ENCODE assay signal across 30 mouse cellular contexts in the genomic region with DNA sequence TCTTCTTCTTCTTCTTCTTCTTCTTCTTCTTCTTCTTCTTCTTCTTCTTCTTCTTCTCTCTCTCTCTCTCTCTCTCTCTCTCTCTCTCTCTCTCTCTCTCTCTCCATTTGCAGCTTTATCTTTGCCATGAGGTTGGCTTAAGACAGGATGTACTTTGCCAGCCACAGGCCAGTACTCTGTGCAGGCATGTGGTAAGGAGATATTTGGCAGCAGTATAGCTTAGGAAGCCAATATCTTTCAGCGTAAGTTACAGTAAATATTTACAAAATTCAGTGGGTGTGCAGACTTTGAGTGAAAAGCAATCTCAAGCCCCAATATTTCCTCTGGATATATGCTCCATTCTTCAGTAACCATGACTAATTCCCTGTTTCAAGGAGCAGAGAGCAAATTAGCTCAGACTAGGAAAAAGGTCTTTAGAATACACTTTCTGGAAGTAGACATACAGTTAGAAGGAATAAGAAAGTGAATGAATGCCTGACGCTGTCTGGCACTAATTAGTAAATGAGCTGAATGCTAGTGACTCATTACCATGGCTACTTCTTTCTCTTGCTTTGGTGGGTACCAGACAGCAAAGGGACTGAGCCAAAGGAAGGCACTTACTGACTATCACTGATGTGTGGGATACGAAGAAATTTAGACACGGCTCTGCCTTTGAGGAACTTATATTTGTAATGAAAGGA. TPM values are rescaled to one million over a fixed set of nuclear protein-coding genes. Genes with fewer than 3 reads are reported as not detected.
DNase-seq lines count a peak whose midpoint lies in the region; ATAC-seq and TF ChIP-seq lines count a peak whose summit lies in the region.
"Had no signal": no experiment of that assay in that cellular context is flagged by ENCODE, and none has a peak within 500 bp of the region (broad histone marks: within the 10 kb centered on the region; RNA-seq: fewer than 3 reads in every experiment).

No protein-coding gene starts in this region.

- TF ChIP-seq CTCF in liver, adult 2 months (IDR thresholded peaks at IDR 0.05; ENCODE audit: low read depth, low read length) = no peak
- TF ChIP-seq CTCF in liver, postnatal 0 days (IDR thresholded peaks at IDR 0.05; ENCODE audit: low read depth) = no peak

- H3K9me3 ChIP-seq in embryonic facial prominence, embryonic 13.5 days = no peaks in the 10 kb centered on the region
- no peaks in the 10 kb centered on the region for H3K9me3 ChIP-seq in embryonic facial prominence, embryonic 10.5 days
- no peaks in the 10 kb centered on the region for H3K9me3 ChIP-seq in liver, postnatal 0 days (ENCODE audit: low read length)
- H3K9me3 ChIP-seq in forebrain, embryonic 14.5 days (replicated peaks; ENCODE audit: control insufficient read depth, low read length) = no peaks in the 10 kb centered on the region
- H3K9me3 ChIP-seq: embryonic facial prominence, embryonic 15.5 days; heart, embryonic 13.5 days; hindbrain, embryonic 10.5 days; intestine, embryonic 15.5 days; limb, embryonic 13.5 days; liver, embryonic 12.5 days; midbrain, embryonic 12.5 days; neural tube, embryonic 13.5 days had no signal

- no peaks in the 10 kb centered on the region for H3K27me3 ChIP-seq in embryonic facial prominence, embryonic 13.5 days
- no peaks in the 10 kb centered on the region for H3K27me3 ChIP-seq in embryonic facial prominence, embryonic 10.5 days (replicated peaks; ENCODE audit: low read depth, poor library complexity, severe bottlenecking)
- H3K27me3 ChIP-seq in liver, adult 2 months (ENCODE audit: control insufficient read depth, insufficient read depth, low read length) = no peaks in the 10 kb centered on the region
- no peaks in the 10 kb centered on the region for H3K27me3 ChIP-seq in liver, postnatal 0 days (ENCODE audit: insufficient read depth, low read length)
- H3K27me3 ChIP-seq in forebrain, embryonic 14.5 days (replicated peaks; ENCODE audit: control insufficient read depth, insufficient read depth, low read length) = no peaks in the 10 kb centered on the region
- H3K27me3 ChIP-seq: embryonic facial prominence, embryonic 15.5 days; heart, embryonic 13.5 days; intestine, embryonic 15.5 days; limb, embryonic 13.5 days; liver, embryonic 12.5 days; midbrain, embryonic 12.5 days; neural tube, embryonic 13.5 days had no signal

- TF ChIP-seq EP300 in liver, postnatal 0 days (IDR thresholded peaks at IDR 0.05; ENCODE audit: low read depth) = no peak

- DNase-seq in embryonic facial prominence, embryonic 10.5 days (ENCODE audit: low spot score) = no peak
- peak; percentile 3 for DNase-seq in liver, adult 2 months (ENCODE audit: extremely low read depth, low read depth, low spot score)
- DNase-seq in liver, postnatal 0 days = no peak
- DNase-seq in NIH3T3 (ENCODE audit: low read depth) = peak; percentile 31
- peak; percentile 54 for DNase-seq in forebrain, embryonic 14.5 days (ENCODE audit: low spot score)
- no peak for DNase-seq in left cerebral cortex, postnatal 14 days (ENCODE audit: low spot score in 2 of 2)
- DNase-seq in cerebellum, adult 8-10 months = no peak
- DNase-seq: adrenal gland, adult 8-10 months; cerebellum, adult 11 months; cerebellum, adult 9-11 months; embryo, embryonic 11 days; gastrocnemius, adult 2 months; heart, postnatal 10 days; kidney, adult 2 months; kidney, postnatal 36 days; lung, adult 18-20 months; thymus, adult 2 months; thymus, postnatal 4 days had no signal

- no peak overlapping the region for H3K9ac ChIP-seq in embryonic facial prominence, embryonic 13.5 days
- H3K9ac ChIP-seq in liver, adult 2 months (ENCODE audit: low read depth, low read length) = no peak overlapping the region
- no peak overlapping the region for H3K9ac ChIP-seq in liver, postnatal 0 days (replicated peaks)
- H3K9ac ChIP-seq in forebrain, embryonic 14.5 days (ENCODE audit: low read length) = no peak overlapping the region
- H3K9ac ChIP-seq: embryonic facial prominence, embryonic 15.5 days; heart, embryonic 13.5 days; intestine, embryonic 15.5 days; limb, embryonic 13.5 days; liver, embryonic 12.5 days; midbrain, embryonic 12.5 days; neural tube, embryonic 13.5 days had no signal

- no peak for TF ChIP-seq POLR2A in liver, adult 2 months (IDR thresholded peaks at IDR 0.05; ENCODE audit: extremely low read depth, insufficient read depth, low read length)

- H3K79me2 ChIP-seq in liver, adult 2 months (ENCODE audit: control insufficient read depth, insufficient read depth, low read length) = no peaks in the 10 kb centered on the region

- H3K4me1 ChIP-seq in embryonic facial prominence, embryonic 13.5 days = peaks cover 18% of the 10 kb centered on the region
- no peaks in the 10 kb centered on the region for H3K4me1 ChIP-seq in embryonic facial prominence, embryonic 10.5 days
- H3K4me1 ChIP-seq in liver, adult 2 months (ENCODE audit: control insufficient read depth, insufficient read depth, low read length) = no peaks in the 10 kb centered on the region
- no peaks in the 10 kb centered on the region for H3K4me1 ChIP-seq in liver, postnatal 0 days (ENCODE audit: insufficient read depth)
- H3K4me1 ChIP-seq in forebrain, embryonic 14.5 days (ENCODE audit: control insufficient read depth, insufficient read depth, low read length) = no peaks in the 10 kb centered on the region
- H3K4me1 ChIP-seq: hindbrain, embryonic 10.5 days; liver, embryonic 12.5 days; midbrain, embryonic 12.5 days; neural tube, embryonic 13.5 days had no signal

- ATAC-seq in embryonic facial prominence, embryonic 13.5 days (ENCODE audit: insufficient number of reproducible peaks, insufficient read depth, low FRiP score, low TSS enrichment, low read depth) = no peak
- ATAC-seq in liver, postnatal 0 days = no peak
- ATAC-seq in forebrain, embryonic 14.5 days = peak; percentile 70
- ATAC-seq: hindbrain, postnatal 0 days; intestine, embryonic 15.5 days; liver, embryonic 12.5 days had no signal

- no peaks in the 10 kb centered on the region for H3K36me3 ChIP-seq in embryonic facial prominence, embryonic 13.5 days
- H3K36me3 ChIP-seq in embryonic facial prominence, embryonic 10.5 days (replicated peaks) = no peaks in the 10 kb centered on the region
- no peaks in the 10 kb centered on the region for H3K36me3 ChIP-seq in liver, adult 2 months (ENCODE audit: control insufficient read depth, insufficient read depth, low read length)
- no peaks in the 10 kb centered on the region for H3K36me3 ChIP-seq in liver, postnatal 0 days (replicated peaks; ENCODE audit: insufficient read depth, low read length)
- H3K36me3 ChIP-seq in forebrain, embryonic 14.5 days (ENCODE audit: control insufficient read depth, insufficient read depth, low read length) = no peaks in the 10 kb centered on the region
- H3K36me3 ChIP-seq: embryonic facial prominence, embryonic 15.5 days; heart, embryonic 13.5 days; hindbrain, embryonic 10.5 days; intestine, embryonic 15.5 days; limb, embryonic 13.5 days; liver, embryonic 12.5 days; midbrain, embryonic 12.5 days; neural tube, embryonic 13.5 days had no signal

- intact Hi-C loops in left cerebral cortex, postnatal 14 days (cut with DNase I) = no loop called here

- peak overlapping the region; percentile 39; the same call in 1 of the 2 replicates for H3K27ac ChIP-seq in embryonic facial prominence, embryonic 13.5 days
- no peak overlapping the region for H3K27ac ChIP-seq in embryonic facial prominence, embryonic 10.5 days (replicated peaks)
- no peak overlapping the region for H3K27ac ChIP-seq in liver, adult 2 months (replicated peaks; ENCODE audit: insufficient read depth, low read depth, low read length)
- H3K27ac ChIP-seq in liver, postnatal 0 days (ENCODE audit: low read depth) = no peak overlapping the region
- no peak overlapping the region for H3K27ac ChIP-seq in forebrain, embryonic 14.5 days (ENCODE audit: low read depth, low read length)
- H3K27ac ChIP-seq: embryonic facial prominence, embryonic 15.5 days; gastrocnemius, adult 2 months; heart, embryonic 13.5 days; hindbrain, embryonic 10.5 days; hindbrain, postnatal 0 days; intestine, embryonic 15.5 days; layer of hippocampus, adult 2 months; left cerebral cortex, adult 2 months; limb, embryonic 13.5 days; liver, embryonic 12.5 days; midbrain, embryonic 12.5 days; neural tube, embryonic 13.5 days had no signal

- WGBS in embryonic facial prominence, embryonic 13.5 days = 53% methylated on average over 4 of the region's 4 CpGs
- WGBS in embryonic facial prominence, embryonic 10.5 days = 82% methylated on average over 4 of the region's 4 CpGs
- 78% methylated on average over 4 of the region's 4 CpGs for WGBS in liver, adult 2 months
- 71% methylated on average over 4 of the region's 4 CpGs for WGBS in liver, postnatal 0 days (ENCODE audit: insufficient replicate concordance)
- 23% methylated on average over 4 of the region's 4 CpGs for WGBS in forebrain, embryonic 14.5 days

- no peak overlapping the region for H3K4me2 ChIP-seq in embryonic facial prominence, embryonic 13.5 days
- H3K4me2 ChIP-seq in liver, postnatal 0 days (ENCODE audit: low read depth, low read length) = no peak overlapping the region
- H3K4me2 ChIP-seq in forebrain, embryonic 14.5 days (ENCODE audit: low read length) = no peak overlapping the region
- H3K4me2 ChIP-seq: embryonic facial prominence, embryonic 15.5 days; heart, embryonic 13.5 days; intestine, embryonic 15.5 days; limb, embryonic 13.5 days; liver, embryonic 12.5 days; midbrain, embryonic 12.5 days; neural tube, embryonic 13.5 days had no signal

- H3K4me3 ChIP-seq in embryonic facial prominence, embryonic 13.5 days = no peak overlapping the region
- H3K4me3 ChIP-seq in embryonic facial prominence, embryonic 10.5 days = no peak overlapping the region
- H3K4me3 ChIP-seq in liver, adult 2 months (ENCODE audit: insufficient read depth, low read depth, low read length) = no peak overlapping the region
- H3K4me3 ChIP-seq in liver, postnatal 0 days (ENCODE audit: low read depth, low read length) = no peak overlapping the region
- H3K4me3 ChIP-seq in forebrain, embryonic 14.5 days (ENCODE audit: low read depth, low read length) = no peak overlapping the region
- H3K4me3 ChIP-seq: embryonic facial prominence, embryonic 15.5 days; gastrocnemius, adult 2 months; heart, embryonic 13.5 days; hindbrain, embryonic 10.5 days; intestine, embryonic 15.5 days; layer of hippocampus, adult 2 months; left cerebral cortex, adult 2 months; limb, embryonic 13.5 days; liver, embryonic 12.5 days; midbrain, embryonic 12.5 days; neural tube, embryonic 13.5 days had no signal

RNA-seq across cellular contexts. Expression of gene Cdc42ep3, which starts 39.3 kb away (rescaled TPM):
- polyA plus RNA-seq in embryonic facial prominence, embryonic 13.5 days (2015; fragmentation: Nextera tagmentation; extraction: Ambion mirVana) = 61.4 and 67.9 TPM in 2 replicates
- 17.0 and 18.8 TPM in 2 replicates for polyA plus RNA-seq in embryonic facial prominence, embryonic 10.5 days (2016; fragmentation: Nextera tagmentation; extraction: Ambion mirVana)
- 1.0 and 1.4 TPM in 2 replicates for total RNA-seq in liver, adult 2 months (2014; rRNA removed)
- polyA plus RNA-seq in liver, adult 2 months (2012; rRNA removed) = 0.87 and 0.91 TPM in 2 replicates
- 32.7 and 32.9 TPM in 2 replicates for polyA plus RNA-seq in liver, postnatal 0 days (2015; fragmentation: Nextera tagmentation; extraction: Ambion mirVana)
- 41.3 and 42.4 TPM in 2 replicates for polyA plus RNA-seq in forebrain, embryonic 14.5 days (2014; fragmentation: Nextera tagmentation; extraction: Ambion mirVana)
- total RNA-seq in left cerebral cortex, postnatal 14 days (2021) = 10 to 100 TPM; 21.3 to 22.7 TPM

Comparison
In these comparisons a context has a peak if more than half of its experiments do, and no peak if none do; other contexts are left out.
1. DNase-seq: peak in liver, adult 2 months (single experiment), NIH3T3 (single experiment) and forebrain, embryonic 14.5 days (single experiment); none in embryonic facial prominence, embryonic 10.5 days (single experiment), liver, postnatal 0 days (single experiment), left cerebral cortex, postnatal 14 days (0 of 2) and cerebellum, adult 8-10 months (single experiment).